9 mouse cellular contexts compared by ENCODE assay signal in the genomic region with DNA sequence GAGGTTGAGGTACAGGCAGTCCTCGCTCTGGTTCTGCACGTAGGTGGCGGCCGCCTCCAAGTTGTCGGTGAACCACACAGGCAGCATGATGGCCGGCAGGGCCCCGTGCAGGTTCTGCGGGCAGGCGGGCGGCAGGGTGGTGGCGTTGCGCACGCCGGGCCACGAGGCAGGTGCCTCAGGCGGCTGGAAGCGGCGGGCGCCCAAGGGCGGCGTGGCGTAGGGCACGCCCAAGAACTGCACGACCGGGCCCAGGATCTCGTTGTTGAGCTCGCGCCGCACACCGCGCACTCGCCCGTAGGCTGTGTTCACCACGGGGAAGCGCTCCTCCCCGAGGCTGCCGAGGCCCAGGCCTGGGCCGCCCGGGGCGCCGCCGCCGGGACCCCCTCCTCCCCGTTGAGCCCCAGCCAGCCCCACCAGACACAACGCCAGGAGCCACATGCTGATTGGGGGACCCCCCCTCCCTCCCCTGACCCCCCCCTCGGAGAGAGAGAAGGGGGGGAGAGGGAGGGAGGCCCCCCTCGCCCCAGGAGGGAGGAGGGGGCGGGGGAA. TPM values are rescaled to one million over a fixed set of nuclear protein-coding genes. Genes with fewer than 3 reads are reported as not detected.
A peak's percentile ranks its signal among the peaks of the same experiment; 100 is the strongest.
DNase-seq lines count a peak whose midpoint lies in the region; ATAC-seq lines count a peak whose summit lies in the region.
"Had no signal": no experiment of that assay in that cellular context is flagged by ENCODE, and none has a peak within 500 bp of the region (broad histone marks: within the 10 kb centered on the region; RNA-seq: fewer than 3 reads in every experiment).

No protein-coding gene starts in this region.

- peak overlapping the region; percentile 99; the same call in 1 of the 2 replicates for H3K27ac ChIP-seq in hindbrain, embryonic 13.5 days
- H3K27ac ChIP-seq in liver, embryonic 13.5 days: 0 out of 2 replicates have a peak overlapping the region, but pooled peaks have one; percentile 19
- peak overlapping the region; percentile 98 for H3K27ac ChIP-seq in neural tube, embryonic 13.5 days (replicated peaks)

- H3K27me3 ChIP-seq in hindbrain, embryonic 13.5 days: no peaks in the 10 kb centered on the region
- H3K27me3 ChIP-seq in liver, embryonic 13.5 days: peaks cover 61% of the 10 kb centered on the region
- no peaks in the 10 kb centered on the region for H3K27me3 ChIP-seq in neural tube, embryonic 13.5 days

- peak; percentile 47 for DNase-seq in adrenal gland, adult 2 months
- no peak for DNase-seq in adrenal gland, adult 8-10 months
- DNase-seq in urinary bladder, postnatal 14 days (ENCODE audit: low spot score): peak; percentile 50
- no peak for DNase-seq in urinary bladder, postnatal 25 days (ENCODE audit: low spot score)
- peak; percentile 55 for DNase-seq in liver, embryonic 13.5 days
- no peak for DNase-seq in frontal cortex, postnatal 14 days (ENCODE audit: low spot score in 2 of 2)

- WGBS in hindbrain, embryonic 13.5 days: 4% methylated on average over 43 of the region's 48 CpGs
- 2% methylated on average over 45 of the region's 48 CpGs for WGBS in liver, embryonic 13.5 days (ENCODE audit: insufficient replicate concordance)
- 5% methylated on average over 45 of the region's 48 CpGs for WGBS in neural tube, embryonic 13.5 days

- peaks cover 37% of the 10 kb centered on the region for H3K36me3 ChIP-seq in hindbrain, embryonic 13.5 days
- H3K36me3 ChIP-seq in liver, embryonic 13.5 days: no peaks in the 10 kb centered on the region
- H3K36me3 ChIP-seq in neural tube, embryonic 13.5 days: peaks cover 41% of the 10 kb centered on the region

- H3K4me1 ChIP-seq in hindbrain, embryonic 13.5 days (replicated peaks): peaks cover 52% of the 10 kb centered on the region
- peaks cover 53% of the 10 kb centered on the region for H3K4me1 ChIP-seq in liver, embryonic 13.5 days (replicated peaks)
- H3K4me1 ChIP-seq in neural tube, embryonic 13.5 days (replicated peaks): peaks cover 46% of the 10 kb centered on the region

- ATAC-seq in hindbrain, embryonic 13.5 days (ENCODE audit: low FRiP score): no peak
- peak; percentile 21; the same call in 1 of the 2 replicates for ATAC-seq in liver, embryonic 13.5 days (ENCODE audit: low read depth)
- no peak for ATAC-seq in neural tube, embryonic 13.5 days (ENCODE audit: low read depth)

- no peaks in the 10 kb centered on the region for H3K9me3 ChIP-seq in hindbrain, embryonic 13.5 days
- no peaks in the 10 kb centered on the region for H3K9me3 ChIP-seq in liver, embryonic 13.5 days (replicated peaks)
- H3K9me3 ChIP-seq in neural tube, embryonic 13.5 days: no peaks in the 10 kb centered on the region

- peak overlapping the region; percentile 99 for H3K9ac ChIP-seq in hindbrain, embryonic 13.5 days
- H3K9ac ChIP-seq in liver, embryonic 13.5 days: peak overlapping the region; percentile 68
- peak overlapping the region; percentile 97 for H3K9ac ChIP-seq in neural tube, embryonic 13.5 days

- H3K4me2 ChIP-seq in hindbrain, embryonic 13.5 days: peak overlapping the region; percentile 99
- peak overlapping the region; percentile 71 for H3K4me2 ChIP-seq in liver, embryonic 13.5 days
- peak overlapping the region; percentile 99 for H3K4me2 ChIP-seq in neural tube, embryonic 13.5 days

- peak overlapping the region; percentile 98 for H3K4me3 ChIP-seq in hindbrain, embryonic 13.5 days
- peak overlapping the region; percentile 53 for H3K4me3 ChIP-seq in liver, embryonic 13.5 days (replicated peaks)
- H3K4me3 ChIP-seq in neural tube, embryonic 13.5 days: peak overlapping the region; percentile 93

RNA-seq across cellular contexts. Expression of a gene that starts 3.5 kb away (rescaled TPM):
- 10 to 100 TPM; 14.6 to 21.8 TPM for total RNA-seq in adrenal gland, adult 2 months (2021)
- polyA plus RNA-seq in adrenal gland, adult 2 months (2012; rRNA removed): 55.0 and 58.6 TPM in 2 replicates
- total RNA-seq in adrenal gland, adult 8-10 months (2022): 10 to 100 TPM; 22.2 to 48.7 (median 35.8) TPM
- polyA plus RNA-seq in hindbrain, embryonic 13.5 days (2015; fragmentation: Nextera tagmentation; extraction: Ambion mirVana): 21.4 and 22.0 TPM in 2 replicates
- 0.68 and 0.75 TPM in 2 replicates for polyA plus RNA-seq in liver, embryonic 13.5 days (2015; fragmentation: Nextera tagmentation; extraction: Ambion mirVana)
- polyA plus RNA-seq in neural tube, embryonic 13.5 days (2015; fragmentation: Nextera tagmentation; extraction: Ambion mirVana): 17.1 and 18.1 TPM in 2 replicates

RNA-seq across cellular contexts. Expression of a gene that starts 4.2 kb away (rescaled TPM):
- 100 to 1,000 TPM; 139 to 173 TPM for total RNA-seq in adrenal gland, adult 2 months (2021)
- polyA plus RNA-seq in adrenal gland, adult 2 months (2012; rRNA removed): 116 and 160 TPM in 2 replicates
- total RNA-seq in adrenal gland, adult 8-10 months (2022): 100 to 1,000 TPM; 122 to 164 (median 149) TPM
- 368 and 374 TPM in 2 replicates for polyA plus RNA-seq in hindbrain, embryonic 13.5 days (2015; fragmentation: Nextera tagmentation; extraction: Ambion mirVana)
- 321 and 345 TPM in 2 replicates for polyA plus RNA-seq in liver, embryonic 13.5 days (2015; fragmentation: Nextera tagmentation; extraction: Ambion mirVana)
- polyA plus RNA-seq in neural tube, embryonic 13.5 days (2015; fragmentation: Nextera tagmentation; extraction: Ambion mirVana): 321 and 416 TPM in 2 replicates

RNA-seq across cellular contexts. Expression of a gene that starts 12.1 kb away (rescaled TPM):
- total RNA-seq in adrenal gland, adult 2 months (2021): not detected
- polyA plus RNA-seq in adrenal gland, adult 2 months (2012; rRNA removed): not detected in 2 replicates
- total RNA-seq in adrenal gland, adult 8-10 months (2022): under 1 TPM in 1 of 4 experiments, not detected in 3; 0.38 TPM
- polyA plus RNA-seq in hindbrain, embryonic 13.5 days (2015; fragmentation: Nextera tagmentation; extraction: Ambion mirVana): 0.70 and 0.81 TPM in 2 replicates
- polyA plus RNA-seq in liver, embryonic 13.5 days (2015; fragmentation: Nextera tagmentation; extraction: Ambion mirVana): not detected in 2 replicates
- 0.43 and 0.98 TPM in 2 replicates for polyA plus RNA-seq in neural tube, embryonic 13.5 days (2015; fragmentation: Nextera tagmentation; extraction: Ambion mirVana)
- total RNA-seq: hematopoietic stem cell, adult 5-6 weeks had no signal

RNA-seq across cellular contexts. Expression of a gene that starts 12.1 kb away (rescaled TPM):
- total RNA-seq in adrenal gland, adult 2 months (2021): 10 to 100 TPM; 50.8 to 53.5 TPM
- 224 and 230 TPM in 2 replicates for polyA plus RNA-seq in adrenal gland, adult 2 months (2012; rRNA removed)
- 10 to 100 TPM; 40.2 to 69.1 (median 62.1) TPM for total RNA-seq in adrenal gland, adult 8-10 months (2022)
- polyA plus RNA-seq in hindbrain, embryonic 13.5 days (2015; fragmentation: Nextera tagmentation; extraction: Ambion mirVana): 51.7 and 53.7 TPM in 2 replicates
- 28.0 and 29.9 TPM in 2 replicates for polyA plus RNA-seq in liver, embryonic 13.5 days (2015; fragmentation: Nextera tagmentation; extraction: Ambion mirVana)
- 62.5 and 65.6 TPM in 2 replicates for polyA plus RNA-seq in neural tube, embryonic 13.5 days (2015; fragmentation: Nextera tagmentation; extraction: Ambion mirVana)

RNA-seq across cellular contexts. Expression of a gene that starts 15.8 kb away (rescaled TPM):
- not detected for total RNA-seq in adrenal gland, adult 2 months (2021)
- polyA plus RNA-seq in adrenal gland, adult 2 months (2012; rRNA removed): 0.09 TPM in 1 of 2 replicates, not detected in the other
- total RNA-seq in adrenal gland, adult 8-10 months (2022): not detected
- polyA plus RNA-seq in hindbrain, embryonic 13.5 days (2015; fragmentation: Nextera tagmentation; extraction: Ambion mirVana): 0.10 TPM in 1 of 2 replicates, not detected in the other
- not detected in 2 replicates for polyA plus RNA-seq in liver, embryonic 13.5 days (2015; fragmentation: Nextera tagmentation; extraction: Ambion mirVana)
- polyA plus RNA-seq in neural tube, embryonic 13.5 days (2015; fragmentation: Nextera tagmentation; extraction: Ambion mirVana): not detected in 2 replicates
- total RNA-seq: hematopoietic stem cell, adult 5-6 weeks had no signal

Comparison
In these comparisons a context has a peak if more than half of its experiments do, and no peak if none do; other contexts are left out.
1. DNase-seq: peak in adrenal gland, adult 2 months (single experiment), urinary bladder, postnatal 14 days (single experiment) and liver, embryonic 13.5 days (single experiment); none in adrenal gland, adult 8-10 months (single experiment), urinary bladder, postnatal 25 days (single experiment) and frontal cortex, postnatal 14 days (0 of 2).
2. H3K27ac ChIP-seq: peak in every context shown above with its lines; median percentile 99 in hindbrain, embryonic 13.5 days; 98 in neural tube, embryonic 13.5 days; 19 in liver, embryonic 13.5 days.
3. RNA of a gene that starts 3.5 kb away (polyA plus RNA-seq): 55.0 to 58.6 TPM in adrenal gland, adult 2 months, 21.4 to 22.0 TPM in hindbrain, embryonic 13.5 days and 17.1 to 18.1 TPM in neural tube, embryonic 13.5 days; 0.68 to 0.75 TPM in liver, embryonic 13.5 days; every median in the first group is over 10 times any median in the second.
4. Peak in every context shown above with its lines, with median percentiles within 50 percentile points of each other: H3K4me2 ChIP-seq, H3K4me3 ChIP-seq and H3K9ac ChIP-seq.